Mouse (Mus musculus): Measurements from ENCODE around the gene Slc13a1.
"Not testable (repeated sequence)": the region's sequence is repeated elsewhere in the genome, so short reads cannot be mapped to it uniquely, and the experiment has no call there.

Gene Slc13a1

DNA sequence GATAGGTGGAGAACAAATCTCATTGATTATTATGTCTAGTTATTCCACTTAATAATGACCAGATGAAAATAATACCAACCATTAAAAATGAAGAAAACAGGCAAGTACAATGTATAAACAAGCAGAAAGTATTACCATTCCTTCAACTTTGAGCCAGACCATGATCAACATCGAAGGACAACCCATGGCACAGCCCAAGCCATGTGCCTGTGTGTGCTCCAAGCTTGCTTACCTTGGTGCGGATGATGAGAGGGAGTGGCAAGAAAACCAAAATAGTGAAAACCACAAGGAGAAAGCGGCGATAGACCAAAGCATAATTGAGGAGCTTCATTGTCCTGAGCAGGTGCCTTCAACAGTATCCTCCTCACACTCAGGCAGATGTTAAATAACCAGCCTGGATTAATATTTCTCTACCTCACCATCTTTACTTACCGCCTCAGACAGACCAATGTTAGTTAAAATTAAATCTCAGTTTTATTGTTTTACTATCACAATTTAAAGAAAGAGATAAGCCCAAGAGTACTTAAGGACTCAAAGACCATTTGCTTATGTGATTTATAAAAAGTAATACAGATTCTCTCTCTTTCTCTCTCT, at the start of gene Slc13a1:
Gene Slc13a1 (minus strand): TSS at position 359 of the 594 bp plus-strand sequence.
- no peak for DNase-seq (ENCODE audit: low spot score in 2 of 2)

- no peak for DNase-seq (ENCODE audit: low spot score in 2 of 2)
Measured at GRCm38 (mm10) chr6:24207866-24208265, 40.0 kb upstream of the Slc13a1 start.

DNA sequence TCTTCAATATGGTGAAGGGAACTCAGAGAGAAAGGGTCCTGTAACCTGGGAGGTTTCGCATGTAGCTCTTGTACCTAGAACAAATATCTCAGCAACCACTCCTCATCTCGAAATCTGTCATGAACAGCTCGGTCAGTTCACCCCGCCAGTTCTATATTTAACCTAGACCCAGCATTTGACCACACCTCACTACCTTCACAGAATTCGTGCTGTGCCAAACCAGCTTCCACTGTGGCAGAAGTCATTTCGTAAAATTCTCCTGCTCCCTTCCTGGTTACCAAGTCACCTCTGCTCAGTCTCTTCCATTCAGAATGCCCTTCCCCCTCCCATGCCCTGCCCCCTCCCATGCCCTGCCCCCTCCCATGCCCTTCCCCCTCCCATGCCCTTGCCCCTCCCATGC, 34.3 kb upstream of the Slc13a1 start:
- DNase-seq (ENCODE audit: low spot score in 2 of 2) = no peak

- DNase-seq (ENCODE audit: low spot score in 2 of 2) = no peak
Measured at GRCm38 (mm10) chr6:24200644-24201484, 33.0 kb upstream of the Slc13a1 start.

GRCm38 (mm10) chr6:24197501-24198195, 29.8 kb upstream of the Slc13a1 start:
- DNase-seq (ENCODE audit: low spot score in 2 of 2) = not testable (repeated sequence)

- not testable (repeated sequence) for DNase-seq (ENCODE audit: low spot score in 2 of 2)
Measured at GRCm38 (mm10) chr6:24196406-24196805, 28.5 kb upstream of the Slc13a1 start.

GRCm38 (mm10) chr6:24183439-24183838, 15.5 kb upstream of the Slc13a1 start:
- no peak for DNase-seq (ENCODE audit: low spot score in 2 of 2)

GRCm38 (mm10) chr6:24175393-24175792, 7.5 kb upstream of the Slc13a1 start:
- DNase-seq (ENCODE audit: low spot score in 2 of 2) = no peak

DNA sequence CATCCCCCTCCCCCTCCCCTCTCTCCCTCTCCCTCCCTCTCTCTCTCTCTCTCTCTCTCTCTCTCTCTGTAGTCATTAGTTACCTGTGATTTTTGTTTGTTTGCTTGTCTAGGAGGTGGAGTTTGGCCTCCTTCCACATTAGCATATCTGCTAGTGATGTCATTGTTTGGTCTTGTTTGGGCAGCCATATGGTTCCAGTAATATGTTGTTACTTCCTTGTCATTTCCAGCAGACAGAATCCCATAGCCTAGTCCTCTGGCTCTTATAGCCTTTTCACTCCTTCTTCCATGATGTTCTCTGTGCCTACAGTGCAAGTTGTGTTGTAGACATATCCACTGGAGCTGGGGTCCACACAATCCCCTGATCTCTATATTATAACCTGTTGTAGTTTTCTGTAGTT, 6.1 kb upstream of the Slc13a1 start:
- no peak for DNase-seq (ENCODE audit: low spot score in 2 of 2)

DNA sequence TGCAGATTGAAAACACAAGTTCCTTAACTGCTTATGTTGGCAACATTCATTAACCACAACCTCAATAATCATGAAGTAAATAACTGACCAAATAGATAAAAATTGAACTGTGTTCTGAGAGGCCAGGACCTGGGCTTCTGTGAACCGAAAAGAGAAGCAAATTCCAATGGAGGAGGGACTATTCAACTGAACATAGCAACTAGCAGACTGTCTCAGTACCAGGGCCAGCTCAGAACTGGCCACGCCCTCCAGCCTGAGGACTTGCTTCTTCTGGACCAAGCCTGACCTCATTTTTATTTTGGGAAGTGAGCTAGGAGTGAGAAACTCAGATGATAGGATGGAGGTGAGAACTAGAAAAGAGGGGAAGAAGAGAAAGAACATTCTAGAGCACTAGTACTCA, 4.8 kb upstream of the Slc13a1 start:
- no peak for DNase-seq (ENCODE audit: low spot score in 2 of 2)

GRCm38 (mm10) chr6:24166772-24167171, 1.1 kb downstream of the Slc13a1 start:
- DNase-seq (ENCODE audit: low spot score in 2 of 2) = no peak

DNA sequence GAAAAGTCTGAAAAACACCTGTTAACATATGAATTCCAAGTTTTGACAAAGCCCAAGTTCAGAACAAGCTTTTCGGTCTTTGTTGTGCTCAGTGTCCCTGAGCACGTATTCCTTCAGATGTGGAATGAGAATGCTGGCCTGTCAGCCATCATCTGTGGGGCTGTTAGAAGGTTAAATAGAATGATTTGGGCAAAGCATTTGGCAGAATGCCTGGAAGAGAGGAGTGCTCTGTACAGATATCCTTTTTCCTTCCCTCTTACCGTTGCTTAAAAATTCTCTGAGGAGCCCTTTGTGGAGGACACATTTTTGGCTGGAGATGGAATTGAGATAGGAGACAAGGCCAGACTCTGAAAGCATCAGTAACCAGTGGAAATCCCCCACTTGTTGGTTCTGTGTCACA, 2.6 kb downstream of the Slc13a1 start:
- no peak for DNase-seq (ENCODE audit: low spot score in 2 of 2)

- DNase-seq (ENCODE audit: low spot score in 2 of 2) = no peak
Measured at GRCm38 (mm10) chr6:24159795-24160194, 8.1 kb downstream of the Slc13a1 start.

DNA sequence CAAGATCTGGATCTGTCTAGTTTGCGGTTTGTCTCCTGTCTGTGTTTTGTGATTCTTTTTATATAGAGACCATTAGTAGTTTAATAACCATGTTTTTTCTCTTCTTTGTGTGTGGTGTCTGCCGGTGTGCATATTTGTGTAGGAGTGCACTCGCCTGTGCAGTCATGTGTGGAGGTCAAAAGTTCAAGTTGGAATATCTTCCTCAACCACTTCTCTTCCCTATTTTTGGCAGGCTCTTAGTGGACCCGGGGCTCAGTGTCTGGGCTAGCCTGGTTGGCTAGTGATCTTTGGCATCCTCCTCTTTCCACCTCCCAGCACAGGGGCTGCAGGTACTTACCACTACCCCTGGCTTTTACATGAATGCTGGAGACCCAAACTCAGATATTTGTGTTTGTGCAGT, 13.0 kb downstream of the Slc13a1 start:
- DNase-seq (ENCODE audit: low spot score in 2 of 2) = no peak

- no peak for DNase-seq (ENCODE audit: low spot score in 2 of 2)
Measured at GRCm38 (mm10) chr6:24132951-24133350, 34.9 kb downstream of the Slc13a1 start.

DNA sequence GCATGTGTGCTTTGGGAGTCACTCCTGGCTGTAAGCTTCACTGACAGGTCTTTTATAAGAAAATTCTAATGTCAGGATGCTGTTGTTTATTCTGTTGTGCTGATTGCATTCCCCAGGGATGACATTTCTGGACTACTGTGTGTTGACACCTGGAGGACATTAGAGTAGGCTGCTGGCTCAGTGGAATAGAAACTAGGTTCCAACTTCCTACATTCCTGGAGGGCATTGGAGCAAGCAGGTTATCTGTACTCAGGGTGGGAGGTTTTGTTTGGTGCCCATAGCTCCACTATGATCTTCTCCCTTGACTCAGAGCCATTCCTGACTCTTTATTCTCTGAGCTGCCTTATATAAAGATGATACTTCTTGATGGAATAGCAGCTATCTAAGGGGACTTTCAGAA, 45.3 kb downstream of the Slc13a1 start:
- DNase-seq (ENCODE audit: low spot score in 2 of 2) = no peak

GRCm38 (mm10) chr6:24111614-24112013, 56.3 kb downstream of the Slc13a1 start:
- DNase-seq (ENCODE audit: low spot score in 2 of 2) = no peak

GRCm38 (mm10) chr6:24108471-24108870, 59.4 kb downstream of the Slc13a1 start:
- no peak for DNase-seq (ENCODE audit: low spot score in 2 of 2)

- no peak for DNase-seq (ENCODE audit: low spot score in 2 of 2)
Measured at GRCm38 (mm10) chr6:24106157-24106556, 61.7 kb downstream of the Slc13a1 start.

- DNase-seq (ENCODE audit: low spot score in 2 of 2) = no peak
Measured at GRCm38 (mm10) chr6:24105681-24106080, 62.2 kb downstream of the Slc13a1 start.

- no peak for DNase-seq (ENCODE audit: low spot score in 2 of 2)
Measured at GRCm38 (mm10) chr6:24101281-24101680, 66.6 kb downstream of the Slc13a1 start.

DNA sequence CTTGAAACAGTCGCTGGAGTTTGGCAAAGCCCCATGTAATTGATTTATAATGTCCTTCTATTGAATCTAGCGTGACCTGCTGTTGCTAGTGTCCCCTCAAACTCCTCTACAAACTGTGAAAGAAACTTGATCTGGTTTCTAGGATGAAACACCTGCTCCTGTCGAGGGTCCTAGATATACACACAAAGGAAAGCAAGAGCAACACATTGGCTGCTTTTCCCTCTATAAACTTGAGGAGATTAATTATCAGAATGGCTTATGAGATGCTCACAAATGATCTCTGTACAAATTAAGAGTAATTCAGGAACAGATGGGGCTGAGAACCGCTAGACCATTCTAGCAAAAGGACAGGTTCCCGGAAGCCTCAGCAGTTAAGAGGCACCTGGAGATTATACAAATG, 67.2 kb downstream of the Slc13a1 start:
- DNase-seq (ENCODE audit: low spot score in 2 of 2) = no peak

DNA sequence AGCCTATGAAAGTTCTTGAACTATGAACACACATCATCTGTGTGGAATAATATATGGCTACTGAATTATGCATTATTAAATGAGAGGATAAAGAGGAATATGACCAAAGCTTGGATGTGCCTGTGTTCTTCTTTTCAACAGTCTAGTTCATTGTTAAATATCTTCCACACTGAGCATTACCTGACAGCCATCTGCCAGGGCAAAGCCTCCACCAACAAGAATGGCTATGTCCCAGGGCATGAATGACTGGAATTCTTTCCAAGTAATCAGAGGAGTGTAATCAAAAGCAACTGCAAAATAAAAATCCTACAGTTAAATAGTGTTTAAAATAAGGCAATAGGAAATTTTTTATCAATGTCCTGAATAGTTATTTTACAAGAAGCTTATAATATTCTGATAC, 70.5 kb downstream of the Slc13a1 start:
- DNase-seq (ENCODE audit: low spot score in 2 of 2) = no peak

All from urinary bladder, postnatal 36 days (tissue).